Mouse (Mus musculus): ENCODE results near the gene Olfr539. TPM values are rescaled to one million over a fixed set of nuclear protein-coding genes. Genes with fewer than 3 reads are reported as not detected.

Olfr539 gene
- 0.04 TPM in 2 replicates for polyA plus RNA-seq (2015; fragmentation: Nextera tagmentation; extraction: Ambion mirVana)

DNA sequence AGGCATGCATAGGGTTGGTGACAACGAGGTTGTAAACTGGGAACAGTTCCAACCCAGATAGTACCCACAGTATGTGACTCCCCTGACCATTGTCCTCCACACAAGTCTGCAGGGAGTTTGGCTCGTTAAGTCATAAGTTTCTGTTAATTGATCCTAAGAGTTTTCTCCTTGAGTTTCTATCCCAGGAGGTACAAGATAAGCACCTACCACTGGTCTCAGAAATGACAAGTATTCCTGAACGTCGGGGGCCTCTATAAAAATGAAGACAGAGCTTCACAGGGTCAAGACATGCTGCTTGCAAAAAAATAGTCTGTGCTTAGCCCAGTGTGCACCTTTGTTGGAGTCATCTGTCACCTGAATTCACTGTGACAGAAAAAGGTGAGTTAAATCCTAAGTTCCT is at the start of gene Olfr539:
TSS of gene Olfr539 (plus strand) at position 301 of the 400 bp plus-strand sequence.

DNA sequence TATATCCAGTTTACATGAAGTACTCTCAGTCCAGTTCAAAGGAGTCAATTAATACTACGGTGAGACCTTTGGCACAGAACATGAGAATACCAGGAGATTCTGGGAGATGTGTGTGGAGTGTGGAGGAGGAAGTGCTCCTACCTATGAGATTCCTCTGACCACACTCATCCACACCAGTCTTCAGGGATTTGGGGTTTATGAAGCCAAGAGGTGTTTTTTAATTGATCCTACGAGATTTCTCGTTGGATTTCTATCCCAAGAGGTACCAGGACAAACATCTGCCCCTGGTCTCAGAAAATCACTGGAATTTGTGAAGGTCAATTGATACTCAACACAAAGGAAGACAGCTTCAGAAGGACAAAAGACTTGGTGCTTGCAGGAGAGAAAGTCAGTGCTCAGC is 31.1 kb upstream of the Olfr539 start, which contains the start of gene Olfr61:
TSS of gene Olfr61 (plus strand) at position 301 of the 400 bp plus-strand sequence.

DNA sequence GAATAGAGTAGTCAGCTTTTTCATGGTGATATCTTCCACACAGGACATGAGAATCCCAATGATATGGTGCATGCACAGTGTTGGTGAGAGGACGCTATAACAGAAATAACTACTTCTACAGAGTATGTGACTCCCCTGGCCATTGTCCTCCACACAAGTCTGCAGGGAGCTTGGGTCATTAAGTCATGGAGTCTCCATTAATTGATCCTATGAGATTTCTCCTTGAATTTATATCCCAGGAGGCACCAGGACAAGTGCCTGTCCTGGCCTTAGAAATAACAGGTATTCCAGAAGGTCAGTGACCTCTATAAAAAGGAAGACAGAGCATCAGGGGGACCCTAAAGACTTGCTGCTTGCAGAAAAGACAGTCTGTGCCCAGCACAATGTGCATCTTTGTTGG is 13.6 kb upstream of the Olfr539 start, which contains the start of gene Olfr53:
TSS of gene Olfr53 (plus strand) at position 301 of the 400 bp plus-strand sequence.

DNA sequence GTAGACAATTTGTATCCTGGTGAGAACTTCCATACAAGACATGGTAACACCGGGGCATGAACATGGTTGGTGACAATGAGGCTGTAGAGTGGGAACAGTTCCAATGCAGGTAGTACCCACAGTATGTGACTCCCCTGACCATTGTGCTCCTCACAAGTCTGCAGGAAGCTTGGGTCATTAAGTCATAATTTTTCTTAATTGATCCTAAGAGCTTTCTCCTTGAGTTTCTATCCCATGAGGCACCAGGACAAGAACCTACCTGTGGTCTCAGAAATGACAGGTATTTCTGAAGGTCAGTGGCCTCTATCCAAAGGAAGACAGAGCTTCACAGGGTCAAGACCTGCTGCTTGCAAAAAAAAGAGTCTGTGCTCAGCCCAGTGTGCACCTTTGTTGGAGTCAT is 21.9 kb downstream of the Olfr539 start, which contains the start of gene Olfr45:
TSS of gene Olfr45 (plus strand) at position 301 of the 400 bp plus-strand sequence.

DNA sequence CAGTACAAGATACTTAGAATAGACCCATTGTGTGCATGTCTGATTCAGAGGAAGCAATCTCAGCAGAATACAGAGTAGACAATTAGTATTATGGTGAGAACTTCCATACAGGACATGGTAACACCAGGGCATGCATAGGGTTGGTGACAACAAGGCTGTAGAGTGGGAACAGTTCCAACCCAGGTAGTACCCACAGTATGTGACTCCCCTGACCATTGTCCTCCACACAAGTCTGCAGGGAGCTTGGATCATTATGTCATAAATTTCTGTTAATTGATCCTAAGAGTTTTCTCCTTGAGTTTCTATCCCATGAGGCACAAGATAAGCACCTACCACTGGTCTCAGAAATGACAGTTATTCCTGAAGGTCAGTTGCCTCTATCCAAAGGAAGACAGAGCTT is 37.2 kb downstream of the Olfr539 start, which contains the start of gene Olfr541:
TSS of gene Olfr541 (plus strand) at position 301 of the 400 bp plus-strand sequence.

Other genes starting within 250 kb of the Olfr539 start
- not detected in 2 replicates for gene Olfr532, start 238.3 kb upstream of the Olfr539 start, polyA plus RNA-seq (2015; fragmentation: Nextera tagmentation; extraction: Ambion mirVana)
- not detected in 2 replicates for gene Olfr533, start 196.6 kb upstream of the Olfr539 start, polyA plus RNA-seq (2015; fragmentation: Nextera tagmentation; extraction: Ambion mirVana)
- gene Olfr535, start 175.7 kb upstream of the Olfr539 start, polyA plus RNA-seq (2015; fragmentation: Nextera tagmentation; extraction: Ambion mirVana) = not detected in 2 replicates
- not detected in 2 replicates for gene Olfr536, start 152.5 kb upstream of the Olfr539 start, polyA plus RNA-seq (2015; fragmentation: Nextera tagmentation; extraction: Ambion mirVana)
- not detected in 2 replicates for gene Olfr538, start 92.0 kb upstream of the Olfr539 start, polyA plus RNA-seq (2015; fragmentation: Nextera tagmentation; extraction: Ambion mirVana)
- gene Olfr46, start 58.7 kb upstream of the Olfr539 start, polyA plus RNA-seq (2015; fragmentation: Nextera tagmentation; extraction: Ambion mirVana) = 0.01 TPM in 1 of 2 replicates, not detected in the other
- gene Olfr61, start 31.0 kb upstream of the Olfr539 start, polyA plus RNA-seq (2015; fragmentation: Nextera tagmentation; extraction: Ambion mirVana) = not detected in 2 replicates
- not detected in 2 replicates for gene Olfr53, start 13.5 kb upstream of the Olfr539 start, polyA plus RNA-seq (2015; fragmentation: Nextera tagmentation; extraction: Ambion mirVana)
- not detected in 2 replicates for gene Olfr45, start 22.0 kb downstream of the Olfr539 start, polyA plus RNA-seq (2015; fragmentation: Nextera tagmentation; extraction: Ambion mirVana)
- not detected in 2 replicates for gene Olfr541, start 37.3 kb downstream of the Olfr539 start, polyA plus RNA-seq (2015; fragmentation: Nextera tagmentation; extraction: Ambion mirVana)
- 0.10 and 0.15 TPM in 2 replicates for gene Cyp2e1, start 103.8 kb downstream of the Olfr539 start, polyA plus RNA-seq (2015; fragmentation: Nextera tagmentation; extraction: Ambion mirVana)
- gene Syce1, start 127.9 kb downstream of the Olfr539 start, polyA plus RNA-seq (2015; fragmentation: Nextera tagmentation; extraction: Ambion mirVana) = 0.52 and 0.67 TPM in 2 replicates
- gene Zfp941, start 162.2 kb downstream of the Olfr539 start, polyA plus RNA-seq (2015; fragmentation: Nextera tagmentation; extraction: Ambion mirVana) = 22.0 and 25.1 TPM in 2 replicates
- 0.46 and 1.5 TPM in 2 replicates for gene Urah, start 175.1 kb downstream of the Olfr539 start, polyA plus RNA-seq (2015; fragmentation: Nextera tagmentation; extraction: Ambion mirVana)
- not detected in 2 replicates for gene Scgb1c1, start 185.6 kb downstream of the Olfr539 start, polyA plus RNA-seq (2015; fragmentation: Nextera tagmentation; extraction: Ambion mirVana)
- gene Odf3, start 187.9 kb downstream of the Olfr539 start, polyA plus RNA-seq (2015; fragmentation: Nextera tagmentation; extraction: Ambion mirVana) = 0.22 and 0.36 TPM in 2 replicates
- gene Gm45785, start 196.4 kb downstream of the Olfr539 start, polyA plus RNA-seq (2015; fragmentation: Nextera tagmentation; extraction: Ambion mirVana) = 0.34 TPM in 1 of 2 replicates, not detected in the other
- 78.6 and 85.7 TPM in 2 replicates for gene Ric8a, start 197.0 kb downstream of the Olfr539 start, polyA plus RNA-seq (2015; fragmentation: Nextera tagmentation; extraction: Ambion mirVana)
- 60.4 and 62.6 TPM in 2 replicates for gene Bet1l, start 197.6 kb downstream of the Olfr539 start, polyA plus RNA-seq (2015; fragmentation: Nextera tagmentation; extraction: Ambion mirVana)
- gene Psmd13, start 222.0 kb downstream of the Olfr539 start, polyA plus RNA-seq (2015; fragmentation: Nextera tagmentation; extraction: Ambion mirVana) = 242 and 248 TPM in 2 replicates
- gene Sirt3, start 222.4 kb downstream of the Olfr539 start, polyA plus RNA-seq (2015; fragmentation: Nextera tagmentation; extraction: Ambion mirVana) = 82.3 and 96.7 TPM in 2 replicates
- 2.2 and 3.0 TPM in 2 replicates for gene Cox8b, start 240.5 kb downstream of the Olfr539 start, polyA plus RNA-seq (2015; fragmentation: Nextera tagmentation; extraction: Ambion mirVana)